Mouse (Mus musculus): ENCODE measurements around the gene Atad1.
A peak's percentile ranks its signal among the peaks of the same experiment; 100 is the strongest.
"Not testable (repeated sequence)": the region's sequence is repeated elsewhere in the genome, so short reads cannot be mapped to it uniquely, and the experiment has no call there.

The Atad1 gene

GRCm38 (mm10) chr19:32680894-32681293, 58.7 kb downstream of the Atad1 start:
- DNase-seq (ENCODE audit: low read depth, low spot score) = no peak

GRCm38 (mm10) chr19:32675766-32676165, 63.8 kb downstream of the Atad1 start:
- peak; percentile 77 for DNase-seq (ENCODE audit: low read depth, low spot score)

GRCm38 (mm10) chr19:32667830-32668229, 71.8 kb downstream of the Atad1 start:
- DNase-seq (ENCODE audit: low read depth, low spot score) = not testable (repeated sequence)

- no peak for DNase-seq (ENCODE audit: low read depth, low spot score)
Observed at GRCm38 (mm10) chr19:32665243-32665642, 74.3 kb downstream of the Atad1 start.

- peak; percentile 7 for DNase-seq (ENCODE audit: low read depth, low spot score)
Observed at GRCm38 (mm10) chr19:32662936-32663335, 76.7 kb downstream of the Atad1 start.

- DNase-seq (ENCODE audit: low read depth, low spot score) = no peak
Observed at GRCm38 (mm10) chr19:32659346-32659745, 80.2 kb downstream of the Atad1 start.

GRCm38 (mm10) chr19:32653630-32654362, 85.8 kb downstream of the Atad1 start:
- DNase-seq (ENCODE audit: low read depth, low spot score) = no peak

- no peak for DNase-seq (ENCODE audit: low read depth, low spot score)
Observed at GRCm38 (mm10) chr19:32653122-32653521, 86.5 kb downstream of the Atad1 start.

- DNase-seq (ENCODE audit: low read depth, low spot score) = no peak
Observed at GRCm38 (mm10) chr19:32651046-32651445, 88.5 kb downstream of the Atad1 start.

GRCm38 (mm10) chr19:32648019-32648571, 91.5 kb downstream of the Atad1 start:
- no peak for DNase-seq (ENCODE audit: low read depth, low spot score)

GRCm38 (mm10) chr19:32646382-32646781, 93.2 kb downstream of the Atad1 start:
- no peak for DNase-seq (ENCODE audit: low read depth, low spot score)

- no peak for DNase-seq (ENCODE audit: low read depth, low spot score)
Observed at GRCm38 (mm10) chr19:32645939-32646338, 93.6 kb downstream of the Atad1 start.

GRCm38 (mm10) chr19:32643642-32644041, 95.9 kb downstream of the Atad1 start:
- DNase-seq (ENCODE audit: low read depth, low spot score) = no peak

- no peak for DNase-seq (ENCODE audit: low read depth, low spot score)
Observed at GRCm38 (mm10) chr19:32641995-32642394, 97.6 kb downstream of the Atad1 start.

- no peak for DNase-seq (ENCODE audit: low read depth, low spot score)
Observed at GRCm38 (mm10) chr19:32641535-32641934, 98.1 kb downstream of the Atad1 start.

- DNase-seq (ENCODE audit: low read depth, low spot score) = no peak
Observed at GRCm38 (mm10) chr19:32638276-32638903, 101.2 kb downstream of the Atad1 start.

GRCm38 (mm10) chr19:32637357-32638275, 102.0 kb downstream of the Atad1 start:
- DNase-seq (ENCODE audit: low read depth, low spot score) = no peak

- no peak for DNase-seq (ENCODE audit: low read depth, low spot score)
Observed at GRCm38 (mm10) chr19:32634916-32635315, 104.7 kb downstream of the Atad1 start.

GRCm38 (mm10) chr19:32628572-32629132, 110.9 kb downstream of the Atad1 start:
- no peak for DNase-seq (ENCODE audit: low read depth, low spot score)

- no peak for DNase-seq (ENCODE audit: low read depth, low spot score)
Observed at GRCm38 (mm10) chr19:32627631-32628030, 112.0 kb downstream of the Atad1 start.

GRCm38 (mm10) chr19:32626768-32627331, 112.7 kb downstream of the Atad1 start:
- no peak for DNase-seq (ENCODE audit: low read depth, low spot score)
